Mouse (Mus musculus) heart, postnatal 0 days (tissue): ENCODE data around the gene Vps8.

ENCODE experiments used
- CTCF ChIP-seq: IDR thresholded peaks from 2 replicates; pipeline ENCODE4 v1.5.1; 2016; ENCODE audit warnings: antibody characterized with exemption, control low read depth, low read depth
- EP300 ChIP-seq: IDR thresholded peaks from 2 replicates; pipeline ENCODE4 v1.6.1; 2016; ENCODE audit warnings: antibody characterized with exemption, low read depth

DNA sequence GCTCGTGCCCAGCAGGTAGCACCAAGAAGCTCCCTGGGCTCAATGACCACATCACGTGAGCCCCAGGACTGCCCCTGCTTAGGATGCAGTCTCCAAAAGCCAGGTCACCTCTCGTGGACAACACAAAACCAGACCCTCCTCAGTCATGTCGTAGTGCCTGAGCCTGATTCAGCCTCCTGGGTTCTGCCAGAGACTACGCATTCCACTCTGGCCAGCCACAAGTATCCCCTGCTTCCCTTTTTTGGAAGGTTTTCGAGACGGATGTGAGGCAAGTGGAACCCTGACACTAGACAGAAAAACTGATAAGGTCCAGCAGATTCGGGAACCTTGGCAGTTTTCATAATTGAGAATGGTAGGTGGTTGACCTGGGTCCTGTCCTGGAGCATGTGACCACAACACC lies 47.8 kb upstream of the Vps8 start:
- no peak for TF ChIP-seq CTCF
- TF ChIP-seq EP300: no peak
